Mouse (Mus musculus) erythroblast, adult 5-6 weeks (primary cell): ENCODE measurements around the gene Kif6. TPM values are rescaled to one million over a fixed set of nuclear protein-coding genes. Genes with fewer than 3 reads are reported as not detected.

ENCODE experiments used
- ATAC-seq: replicated peaks from 2 replicates; pipeline ENCODE4 v1.8.0; 2016; ENCODE audit warnings: moderate number of reproducible peaks, mild to moderate bottlenecking, moderate TSS enrichment, inconsistent platforms; ENCODE audit not compliant: poor library complexity, low FRiP score, severe bottlenecking
- total RNA-seq, 2 experiments: library from RNA; stranded (forward) in 1 of 2; stranded (reverse) in 1 of 2; fragments of 150-400 nt in 1 of 2; fragments of 200-764, 138-1000 nt in 1 of 2; gene quantifications; 2 replicates each; pipeline versions ENCODE4 v1.2.3 to v1.2.4; 2015 to 2017; ENCODE audit warnings: low replicate concordance in 2 of 2

Kif6 gene
- total RNA-seq, 2 experiments from 2014 or later: not detected

- ATAC-seq: no peak
These were observed 117.8 kb downstream of the Kif6 start for GRCm38 (mm10) chr17:49732706-49733105.

- ATAC-seq: no peak
These were observed 119.1 kb downstream of the Kif6 start for GRCm38 (mm10) chr17:49734079-49734478.

- no peak for ATAC-seq
These were observed 119.8 kb downstream of the Kif6 start for GRCm38 (mm10) chr17:49734776-49735175.

- ATAC-seq: no peak
These were observed 121.4 kb downstream of the Kif6 start for GRCm38 (mm10) chr17:49736364-49736763.

- ATAC-seq: no peak
These were observed 122.4 kb downstream of the Kif6 start for GRCm38 (mm10) chr17:49737217-49737774.

- no peak for ATAC-seq
These were observed 123.4 kb downstream of the Kif6 start for GRCm38 (mm10) chr17:49738351-49738750.

GRCm38 (mm10) chr17:49739896-49740679 is 125.2 kb downstream of the Kif6 start:
- ATAC-seq: no peak

GRCm38 (mm10) chr17:49741172-49741571 is 126.2 kb downstream of the Kif6 start:
- no peak for ATAC-seq

GRCm38 (mm10) chr17:49741927-49742326 is 127.0 kb downstream of the Kif6 start:
- ATAC-seq: no peak

- ATAC-seq: no peak
These were observed 128.9 kb downstream of the Kif6 start for GRCm38 (mm10) chr17:49743580-49744463.

GRCm38 (mm10) chr17:49750889-49751324 is 136.0 kb downstream of the Kif6 start:
- no peak for ATAC-seq

- ATAC-seq: no peak
These were observed 138.9 kb downstream of the Kif6 start for GRCm38 (mm10) chr17:49753874-49754273.

GRCm38 (mm10) chr17:49756862-49757261 is 141.9 kb downstream of the Kif6 start:
- no peak for ATAC-seq

GRCm38 (mm10) chr17:49759047-49759446 is 144.1 kb downstream of the Kif6 start:
- ATAC-seq: no peak

GRCm38 (mm10) chr17:49761260-49761659 is 146.3 kb downstream of the Kif6 start:
- no peak for ATAC-seq

- ATAC-seq: no peak
These were observed 146.9 kb downstream of the Kif6 start for GRCm38 (mm10) chr17:49761838-49762237.

GRCm38 (mm10) chr17:49764963-49765362 is 150.0 kb downstream of the Kif6 start:
- no peak for ATAC-seq

GRCm38 (mm10) chr17:49767717-49768370 is 152.9 kb downstream of the Kif6 start:
- ATAC-seq: no peak

- no peak for ATAC-seq
These were observed 156.9 kb downstream of the Kif6 start for GRCm38 (mm10) chr17:49771703-49772315.
